Comparison of ENCODE assay signal across 16 mouse cellular contexts in the genomic region with DNA sequence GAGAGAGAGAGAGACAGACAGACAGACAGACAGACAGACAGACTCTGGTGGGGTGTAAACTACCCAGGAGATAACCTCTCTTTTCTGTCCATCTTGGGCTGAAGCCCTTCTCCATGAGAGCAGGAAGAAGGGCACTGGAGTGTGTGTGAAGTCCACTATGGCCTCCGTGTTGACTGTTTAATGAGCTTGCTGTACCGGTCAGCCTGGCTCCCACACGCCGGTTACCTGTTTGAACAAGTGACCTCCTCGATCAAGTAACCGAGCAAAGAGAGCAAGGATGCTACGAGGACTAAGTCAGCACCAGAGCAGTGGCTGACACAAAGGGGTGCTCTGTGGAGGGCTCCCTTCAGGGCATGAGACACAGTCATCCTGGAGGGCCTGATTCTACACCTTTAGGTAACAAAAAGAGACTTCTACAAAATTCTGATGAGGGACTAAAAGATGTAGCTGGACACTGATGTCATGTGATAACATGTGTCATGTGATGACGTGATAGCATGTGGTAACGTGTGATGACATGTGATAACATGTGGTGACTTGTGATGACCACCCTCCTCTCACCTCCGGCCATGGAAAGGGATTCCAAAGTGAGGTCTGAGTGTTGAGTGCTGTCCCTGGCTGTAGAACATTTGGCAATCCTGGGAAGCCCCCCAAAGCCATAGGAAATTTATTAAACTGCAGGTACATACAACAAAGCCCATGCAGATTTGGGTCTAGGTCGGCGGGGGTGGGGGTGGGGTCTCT.
"Had no signal": no experiment of that assay in that cellular context is flagged by ENCODE, and none has a peak within 500 bp of the region (broad histone marks: within the 10 kb centered on the region; RNA-seq: fewer than 3 reads in every experiment).

No protein-coding gene starts in this region.

- H3K36me3 ChIP-seq: intestine, embryonic 15.5 days; limb, embryonic 10.5 days; liver, embryonic 15.5 days; midbrain, embryonic 12.5 days; neural tube, embryonic 12.5 days had no signal

- H3K27ac ChIP-seq: intestine, embryonic 15.5 days; layer of hippocampus, adult 2 months; left cerebral cortex, adult 2 months; limb, embryonic 10.5 days; liver, embryonic 15.5 days; midbrain, embryonic 12.5 days; neural tube, embryonic 12.5 days had no signal

- H3K4me1 ChIP-seq: liver, embryonic 15.5 days had no signal

- DNase-seq: kidney, adult 18-20 months; kidney, postnatal 10 days; kidney, postnatal 4 days; lung, adult 2 months; lung, postnatal 14 days; retina, postnatal 1 day; right cerebral cortex, postnatal 4 days; spleen, adult 18-20 months; thymus, postnatal 36 days had no signal

- H3K27me3 ChIP-seq: intestine, embryonic 15.5 days; liver, embryonic 15.5 days had no signal

- H3K4me3 ChIP-seq: intestine, embryonic 15.5 days; layer of hippocampus, adult 2 months; left cerebral cortex, adult 2 months; limb, embryonic 10.5 days; liver, embryonic 15.5 days; midbrain, embryonic 12.5 days; neural tube, embryonic 12.5 days had no signal
